Mouse (Mus musculus) cerebellum, adult 2 months (tissue): ENCODE measurements around the gene Slamf8.
A peak's percentile ranks its signal among the peaks of the same experiment; 100 is the strongest.

Source experiments
- CTCF ChIP-seq: fragments of 200-500 bp; IDR thresholded peaks from 2 replicates; pipeline ENCODE4 v1.5.1; 2011; ENCODE audit warnings: low read depth, mild to moderate bottlenecking, control low read depth, low read length, moderate library complexity, borderline replicate concordance; ENCODE audit not compliant: insufficient read depth
- POLR2A ChIP-seq: fragments of 200-500 bp; IDR thresholded peaks from 2 replicates; pipeline ENCODE4 v1.6.1; 2011; ENCODE audit warnings: low read length, control low read depth, borderline replicate concordance; ENCODE audit not compliant: insufficient read depth

DNA sequence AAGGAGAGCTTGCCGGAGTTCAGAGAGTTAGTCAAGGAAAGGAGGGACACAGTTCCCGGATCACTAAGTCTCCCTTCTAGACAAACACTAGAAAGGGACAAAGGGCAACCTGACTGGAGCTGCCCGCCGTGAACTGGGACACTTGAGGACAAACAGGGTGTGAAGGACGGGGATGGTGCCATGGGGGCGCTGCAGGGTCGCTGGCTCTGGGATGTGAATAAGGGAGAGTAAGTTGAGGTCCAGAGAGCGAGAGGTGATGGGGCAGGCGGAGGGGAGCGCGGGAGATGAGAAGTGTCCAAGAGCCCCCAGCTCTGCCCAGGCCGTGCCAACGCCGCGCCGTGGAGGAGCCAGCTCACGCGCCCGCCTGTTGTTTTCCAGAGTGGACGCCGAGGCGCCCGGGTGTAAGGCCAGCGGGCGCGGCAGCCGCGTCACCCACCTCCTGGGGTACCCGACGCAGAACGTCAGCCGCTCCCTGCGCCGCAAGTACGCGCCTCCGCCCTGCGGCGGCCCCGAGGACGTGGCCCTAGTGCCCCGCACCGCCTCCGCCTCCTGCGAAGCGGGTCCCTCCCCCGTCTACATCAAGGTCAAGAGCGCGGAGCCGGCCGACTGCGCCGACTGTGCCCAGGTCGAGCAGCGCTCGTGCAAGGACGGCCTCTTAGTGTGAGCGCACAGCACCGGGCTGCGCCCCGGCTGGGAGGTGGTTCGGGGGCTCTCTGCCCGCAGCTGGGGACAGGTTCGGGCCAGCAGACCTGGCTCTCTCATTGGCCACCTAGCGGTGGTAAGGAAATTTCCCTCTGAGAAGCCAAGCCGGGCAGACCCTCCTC is 27.5 kb downstream of the Slamf8 start:
- TF ChIP-seq CTCF (peak; percentile 59), POLR2A (no peak)
